Mouse (Mus musculus): ENCODE measurements around the gene Fyn. TPM values are rescaled to one million over a fixed set of nuclear protein-coding genes. Genes with fewer than 3 reads are reported as not detected.

Gene Fyn
- polyA plus RNA-seq, 1 experiment = 107 TPM

DNA sequence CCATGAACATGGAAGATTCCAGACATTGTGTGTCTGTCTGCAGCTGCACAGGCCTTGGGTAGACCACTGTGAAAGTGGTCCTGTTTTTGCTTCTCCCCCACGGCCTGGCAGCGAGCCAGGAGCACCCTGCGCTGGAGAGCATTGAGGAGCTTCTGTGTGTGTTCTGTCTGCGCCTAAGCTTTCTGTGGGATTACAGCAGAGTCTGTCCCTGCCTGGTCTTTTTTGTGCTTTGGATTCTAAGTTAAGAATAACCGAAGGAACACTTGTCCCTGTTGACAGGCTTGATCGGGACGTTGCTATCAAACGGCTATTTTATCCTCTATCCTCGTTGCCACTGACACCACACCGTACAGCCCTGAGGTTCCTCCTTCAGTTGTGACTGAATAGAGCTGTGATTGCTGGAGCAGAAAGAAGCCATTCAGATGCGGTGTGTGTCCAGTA, 20.8 kb downstream of the Fyn start:
- no peak overlapping the region for H3K27ac ChIP-seq (ENCODE audit: insufficient read depth, low read length)
- H3K4me3 ChIP-seq (ENCODE audit: insufficient read depth, low read length) = no peak overlapping the region
- TF ChIP-seq POLR2A (IDR thresholded peaks at IDR 0.05; ENCODE audit: extremely low read depth, insufficient read depth, low read length) (no peak), CTCF (IDR thresholded peaks at IDR 0.05; ENCODE audit: extremely low read depth, insufficient read depth, low read length) (no peak)
- H3K4me1 ChIP-seq (ENCODE audit: control insufficient read depth, insufficient read depth, low read length) = peaks cover 6% of the 10 kb centered on the region

DNA sequence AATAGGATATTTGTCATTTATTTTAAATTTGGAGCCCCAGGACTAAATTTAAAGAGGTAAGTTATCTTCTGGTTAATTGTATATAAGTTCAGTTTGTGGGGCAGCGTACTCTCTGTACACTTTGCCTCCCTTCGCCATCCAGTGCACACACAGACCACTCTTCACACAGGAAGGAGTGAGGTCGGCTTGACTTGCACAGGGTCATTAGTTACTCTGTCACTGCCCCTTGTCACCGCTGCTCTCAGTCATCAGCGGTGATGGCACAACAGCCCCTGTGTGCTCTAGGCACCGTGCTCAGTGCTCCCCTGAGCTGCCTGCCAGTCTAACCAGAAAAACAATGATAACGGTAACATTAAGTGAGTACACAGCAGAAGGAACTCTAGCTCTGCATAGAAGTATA, 21.9 kb downstream of the Fyn start:
- TF ChIP-seq POLR2A (IDR thresholded peaks at IDR 0.05; ENCODE audit: extremely low read depth, insufficient read depth, low read length) (no peak), CTCF (IDR thresholded peaks at IDR 0.05; ENCODE audit: extremely low read depth, insufficient read depth, low read length) (no peak)
- no peak overlapping the region for H3K27ac ChIP-seq (ENCODE audit: insufficient read depth, low read length)
- no peak overlapping the region for H3K4me3 ChIP-seq (ENCODE audit: insufficient read depth, low read length)
- H3K4me1 ChIP-seq (ENCODE audit: control insufficient read depth, insufficient read depth, low read length) = peaks cover 6% of the 10 kb centered on the region

DNA sequence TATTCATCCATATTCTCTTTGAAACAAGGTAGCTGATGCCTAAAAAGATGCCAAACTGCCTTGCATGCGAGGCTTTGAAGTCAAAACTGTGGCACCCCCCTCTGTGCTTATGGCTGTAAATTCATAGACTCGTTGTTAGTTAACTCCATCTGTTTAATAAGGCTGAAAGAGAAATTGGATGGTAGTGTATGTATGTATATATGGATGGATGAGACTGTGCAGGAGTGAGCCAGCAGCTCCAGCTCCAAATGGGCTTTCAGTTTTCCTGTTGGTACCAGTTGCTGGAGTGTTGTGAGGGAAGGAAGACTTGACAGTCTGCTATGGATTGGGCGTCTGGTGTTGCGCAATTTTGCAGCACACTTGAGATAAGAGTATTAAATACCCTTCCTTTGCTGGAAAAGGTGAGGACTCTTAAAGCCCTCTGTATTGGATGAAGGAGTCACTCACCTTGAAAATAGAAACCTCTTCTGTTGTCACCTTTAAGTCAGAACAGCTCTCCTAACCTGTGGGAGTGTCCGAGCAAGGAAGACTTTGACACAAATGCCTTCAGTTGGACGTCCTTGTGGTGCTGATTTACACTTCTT, 24.3 kb downstream of the Fyn start:
- no peak overlapping the region for H3K27ac ChIP-seq (ENCODE audit: insufficient read depth, low read length)
- H3K4me1 ChIP-seq (ENCODE audit: control insufficient read depth, insufficient read depth, low read length) = peaks cover 4% of the 10 kb centered on the region
- no peak for TF ChIP-seq CTCF (IDR thresholded peaks at IDR 0.05; ENCODE audit: extremely low read depth, insufficient read depth, low read length)
- TF ChIP-seq POLR2A (IDR thresholded peaks at IDR 0.05; ENCODE audit: extremely low read depth, insufficient read depth, low read length) = no peak
- H3K4me3 ChIP-seq (ENCODE audit: insufficient read depth, low read length) = no peak overlapping the region

DNA sequence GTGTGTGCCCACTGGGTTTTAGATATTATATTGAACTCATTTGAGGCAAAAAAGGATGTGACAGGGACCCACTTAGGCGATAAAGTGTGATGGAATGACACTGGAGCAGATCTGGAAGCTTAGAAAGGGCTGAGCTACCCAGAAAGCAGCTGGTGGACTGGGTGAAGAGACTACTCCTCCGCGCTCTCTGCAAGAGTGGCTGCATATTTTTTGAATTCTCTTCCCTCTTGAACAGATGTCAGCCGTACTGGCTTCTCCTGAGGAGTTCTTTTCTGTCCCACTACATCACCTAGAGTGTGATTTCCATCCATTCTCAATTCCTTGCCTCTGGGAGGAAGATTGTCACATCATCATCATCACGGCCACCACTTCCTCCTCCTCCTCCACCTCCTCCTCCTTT, 26.9 kb downstream of the Fyn start:
- Histone ChIP-seq H3K4me3 (ENCODE audit: insufficient read depth, low read length) (no peak overlapping the region), H3K4me1 (ENCODE audit: control insufficient read depth, insufficient read depth, low read length) (peaks cover 6% of the 10 kb centered on the region; the same call in 1 of the 2 replicates), H3K27ac (ENCODE audit: insufficient read depth, low read length) (no peak overlapping the region)
- TF ChIP-seq POLR2A (IDR thresholded peaks at IDR 0.05; ENCODE audit: extremely low read depth, insufficient read depth, low read length) (no peak), CTCF (IDR thresholded peaks at IDR 0.05; ENCODE audit: extremely low read depth, insufficient read depth, low read length) (no peak)

DNA sequence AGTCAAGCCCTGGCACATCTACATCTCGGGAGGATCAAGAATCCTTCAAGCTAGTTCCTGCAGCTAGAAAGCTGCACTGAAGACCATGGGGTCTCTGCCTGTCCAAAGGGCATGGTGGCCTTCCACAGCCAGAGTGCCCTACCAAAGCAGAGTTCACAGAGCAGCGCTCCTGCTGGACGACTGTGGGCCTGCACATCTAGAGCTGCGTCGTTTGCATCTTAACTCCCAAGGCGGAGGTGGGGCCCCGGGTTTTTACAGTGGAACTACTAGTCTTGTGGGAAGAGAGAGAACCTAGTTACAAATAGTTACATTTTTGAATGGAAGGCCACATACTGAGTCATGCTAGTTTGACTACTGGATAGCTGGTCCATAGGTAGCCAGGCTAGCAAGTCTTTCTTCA, 30.3 kb downstream of the Fyn start:
- Histone ChIP-seq H3K4me1 (ENCODE audit: control insufficient read depth, insufficient read depth, low read length) (peaks cover 9% of the 10 kb centered on the region; the same call in 1 of the 2 replicates), H3K4me3 (ENCODE audit: insufficient read depth, low read length) (no peak overlapping the region), H3K27ac (ENCODE audit: insufficient read depth, low read length) (no peak overlapping the region)
- TF ChIP-seq CTCF (IDR thresholded peaks at IDR 0.05; ENCODE audit: extremely low read depth, insufficient read depth, low read length) (no peak), POLR2A (IDR thresholded peaks at IDR 0.05; ENCODE audit: extremely low read depth, insufficient read depth, low read length) (no peak)

DNA sequence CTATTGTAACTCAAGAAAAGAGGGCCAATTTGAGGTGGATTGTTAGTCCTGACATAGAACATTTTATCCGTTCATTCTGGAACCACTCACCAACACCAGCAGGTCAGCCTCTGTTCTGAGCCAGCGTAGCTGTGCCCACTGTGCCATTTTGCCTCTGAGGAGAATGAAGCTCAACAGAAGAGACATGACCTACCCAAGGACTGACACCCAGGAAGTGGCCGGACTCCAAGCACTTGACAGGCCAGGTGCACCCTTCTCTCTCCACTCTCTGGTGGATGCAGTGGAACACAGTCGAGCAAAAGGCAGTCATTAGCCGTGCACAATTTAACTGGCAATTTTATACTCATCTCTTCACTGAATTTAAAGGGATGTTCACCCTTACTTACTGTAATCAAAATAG, 31.5 kb downstream of the Fyn start:
- TF ChIP-seq CTCF (IDR thresholded peaks at IDR 0.05; ENCODE audit: extremely low read depth, insufficient read depth, low read length) (no peak), POLR2A (IDR thresholded peaks at IDR 0.05; ENCODE audit: extremely low read depth, insufficient read depth, low read length) (no peak)

DNA sequence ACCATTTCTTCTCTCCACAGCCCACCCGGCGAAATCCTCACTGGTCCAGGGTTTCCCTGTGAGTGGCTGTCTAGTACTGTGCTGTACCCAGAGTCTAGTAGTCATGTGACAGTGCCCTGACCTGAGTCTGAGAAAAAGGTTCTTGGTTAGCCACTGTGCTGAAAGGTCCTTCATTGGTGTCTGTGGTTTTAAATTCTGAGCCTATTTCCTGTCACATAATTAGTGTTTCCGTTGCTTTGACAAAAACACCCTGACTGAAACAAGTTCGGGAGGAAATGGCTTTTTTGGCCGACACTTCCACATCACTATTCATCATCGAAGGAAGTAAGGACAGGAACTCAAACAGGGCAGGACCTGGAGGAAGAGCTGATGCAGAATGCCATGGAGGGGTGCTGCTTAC, 33.8 kb downstream of the Fyn start:
- Histone ChIP-seq H3K4me1 (ENCODE audit: control insufficient read depth, insufficient read depth, low read length) (peaks cover 9% of the 10 kb centered on the region; the same call in 1 of the 2 replicates), H3K4me3 (ENCODE audit: insufficient read depth, low read length) (no peak overlapping the region), H3K27ac (ENCODE audit: insufficient read depth, low read length) (no peak overlapping the region)
- no peak for TF ChIP-seq CTCF (IDR thresholded peaks at IDR 0.05; ENCODE audit: extremely low read depth, insufficient read depth, low read length)
- no peak for TF ChIP-seq POLR2A (IDR thresholded peaks at IDR 0.05; ENCODE audit: extremely low read depth, insufficient read depth, low read length)

More for the DNA sequence above, 31.5 kb downstream of the Fyn start:
- Histone ChIP-seq H3K27ac (ENCODE audit: insufficient read depth, low read length) (no peak overlapping the region), H3K4me3 (ENCODE audit: insufficient read depth, low read length) (no peak overlapping the region), H3K4me1 (ENCODE audit: control insufficient read depth, insufficient read depth, low read length) (peaks cover 9% of the 10 kb centered on the region; the same call in 1 of the 2 replicates)

DNA sequence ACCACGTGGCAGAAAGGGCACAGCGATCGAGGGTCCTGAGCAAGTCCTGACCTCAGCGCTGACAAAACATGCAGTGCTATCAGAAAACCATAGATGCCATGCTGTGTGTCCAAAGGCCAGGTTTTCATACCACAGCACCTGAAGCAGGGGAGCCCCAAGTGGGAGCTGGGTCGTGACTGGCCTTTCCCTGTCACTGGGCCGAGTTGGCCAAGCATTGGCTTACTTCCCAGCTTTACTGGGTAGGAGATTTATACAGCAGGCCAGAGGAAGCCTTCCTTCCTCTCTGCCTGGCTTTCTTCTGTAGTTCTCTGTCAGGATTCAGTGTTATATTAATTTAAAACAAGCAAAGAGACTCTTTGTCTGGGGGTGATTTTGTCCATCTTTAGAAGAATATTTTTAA, 35.1 kb downstream of the Fyn start:
- TF ChIP-seq POLR2A (IDR thresholded peaks at IDR 0.05; ENCODE audit: extremely low read depth, insufficient read depth, low read length) = no peak
- no peak for TF ChIP-seq CTCF (IDR thresholded peaks at IDR 0.05; ENCODE audit: extremely low read depth, insufficient read depth, low read length)
- Histone ChIP-seq H3K27ac (ENCODE audit: insufficient read depth, low read length) (no peak overlapping the region), H3K4me3 (ENCODE audit: insufficient read depth, low read length) (no peak overlapping the region), H3K4me1 (ENCODE audit: control insufficient read depth, insufficient read depth, low read length) (peaks cover 8% of the 10 kb centered on the region; the same call in 1 of the 2 replicates)

DNA sequence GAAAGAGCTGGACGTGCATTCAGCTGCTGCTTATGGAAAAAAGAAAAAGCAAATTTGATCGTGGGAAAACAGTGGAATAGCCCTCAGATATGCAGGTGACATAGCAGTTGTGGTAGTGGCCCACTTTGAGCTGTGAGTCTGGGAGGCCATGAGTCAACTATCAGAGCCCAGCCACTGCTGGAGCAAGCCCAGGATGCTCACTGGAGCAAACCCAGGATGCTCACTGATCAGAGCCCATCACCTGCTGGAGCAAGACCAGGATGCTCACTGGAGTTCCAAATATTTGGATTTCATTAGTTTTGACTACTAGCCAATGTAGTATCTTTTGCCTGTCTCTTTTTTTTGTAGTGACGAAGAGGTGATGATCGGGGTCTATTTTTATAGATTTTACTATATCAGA, 35.5 kb downstream of the Fyn start:
- TF ChIP-seq CTCF (IDR thresholded peaks at IDR 0.05; ENCODE audit: extremely low read depth, insufficient read depth, low read length) (no peak), POLR2A (IDR thresholded peaks at IDR 0.05; ENCODE audit: extremely low read depth, insufficient read depth, low read length) (no peak)
- H3K27ac ChIP-seq (ENCODE audit: insufficient read depth, low read length) = no peak overlapping the region
- no peak overlapping the region for H3K4me3 ChIP-seq (ENCODE audit: insufficient read depth, low read length)
- peaks cover 9% of the 10 kb centered on the region; the same call in 1 of the 2 replicates for H3K4me1 ChIP-seq (ENCODE audit: control insufficient read depth, insufficient read depth, low read length)

DNA sequence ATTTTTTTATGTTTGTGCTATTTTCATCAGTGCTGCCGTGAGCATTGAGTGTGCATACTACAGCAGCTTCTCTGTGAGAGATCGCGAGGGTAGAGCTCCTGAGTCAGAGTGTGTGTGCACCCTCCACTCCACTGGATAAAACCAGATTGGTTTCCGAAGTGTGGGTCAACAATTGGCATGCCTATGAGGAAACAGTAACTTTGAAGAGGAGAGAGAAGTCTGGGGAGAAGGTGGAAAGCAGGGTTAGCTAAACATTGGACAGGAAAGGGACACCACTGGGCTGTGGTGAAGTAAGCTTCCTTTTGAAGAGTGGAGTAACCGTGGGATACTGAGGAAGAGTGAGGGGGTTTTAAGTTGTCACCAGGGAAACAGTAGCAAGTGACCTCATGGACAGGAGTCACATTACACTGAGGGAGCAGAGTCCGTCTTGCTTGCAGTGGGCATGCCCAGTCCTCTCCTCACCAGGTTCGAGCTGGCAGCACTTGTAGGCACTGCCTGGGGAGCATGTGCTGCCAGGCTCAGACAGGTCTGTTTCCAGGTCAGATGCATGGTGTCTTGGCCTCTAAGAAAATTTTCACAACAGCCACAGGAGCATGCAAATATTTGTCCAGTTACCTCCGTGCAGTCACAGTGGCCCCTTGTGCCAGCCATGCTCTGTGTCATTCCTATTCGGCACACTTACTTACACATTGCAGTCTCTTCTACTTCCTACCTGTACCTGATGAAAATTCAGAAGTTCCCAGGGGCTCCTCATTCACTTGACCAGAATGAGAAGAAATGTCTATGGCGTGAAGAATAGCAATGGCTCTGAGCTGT, 37.5 kb downstream of the Fyn start:
- Histone ChIP-seq H3K4me3 (ENCODE audit: insufficient read depth, low read length) (no peak overlapping the region), H3K27ac (ENCODE audit: insufficient read depth, low read length) (no peak overlapping the region)
- TF ChIP-seq CTCF (IDR thresholded peaks at IDR 0.05; ENCODE audit: extremely low read depth, insufficient read depth, low read length) (no peak), POLR2A (IDR thresholded peaks at IDR 0.05; ENCODE audit: extremely low read depth, insufficient read depth, low read length) (no peak)

More for the DNA sequence above, 37.5 kb downstream of the Fyn start:
- H3K4me1 ChIP-seq (ENCODE audit: control insufficient read depth, insufficient read depth, low read length) = peaks cover 11% of the 10 kb centered on the region; the same call in 1 of the 2 replicates

All from cortical plate, adult 2 months (tissue).